Mouse (Mus musculus) intestine, embryonic 15.5 days (tissue): ENCODE data around the gene Smyd2. TPM values are rescaled to one million over a fixed set of nuclear protein-coding genes. Genes with fewer than 3 reads are reported as not detected.
A peak's percentile ranks its signal among the peaks of the same experiment; 100 is the strongest.

Experiments
- ATAC-seq: fragments of 200-750 bp; cut with Nextera tagmentation; 2 replicates; pipeline ENCODE4 v1.8.0; 2017; ENCODE audit warnings: moderate TSS enrichment, moderate library complexity
- H3K27ac ChIP-seq: fragments of 300-500 bp; sonication (generic); 2 replicates; pipeline ENCODE4 v1.5.1; 2015; ENCODE audit warnings: mild to moderate bottlenecking, inconsistent platforms
- H3K27me3 ChIP-seq: fragments of 300-500 bp; sonication (generic); replicated peaks from 2 replicates; pipeline ENCODE4 v1.6.1; 2015; ENCODE audit warnings: inconsistent platforms
- H3K36me3 ChIP-seq: fragments of 300-500 bp; sonication (generic); 2 replicates; pipeline ENCODE4 v1.6.1; 2015; ENCODE audit warnings: inconsistent platforms
- H3K4me1 ChIP-seq: fragments of 300-500 bp; sonication (generic); replicated peaks from 2 replicates; pipeline ENCODE4 v1.6.1; 2015; ENCODE audit warnings: inconsistent platforms
- H3K4me2 ChIP-seq: fragments of 300-500 bp; sonication (generic); replicated peaks from 2 replicates; pipeline ENCODE4 v1.6.1; 2015; ENCODE audit warnings: mild to moderate bottlenecking, inconsistent platforms
- H3K4me3 ChIP-seq: fragments of 300-500 bp; sonication (generic); replicated peaks from 2 replicates; pipeline ENCODE4 v1.5.1; 2015; ENCODE audit warnings: inconsistent platforms
- H3K9ac ChIP-seq: fragments of 300-500 bp; sonication (generic); 2 replicates; pipeline ENCODE4 v1.6.1; 2015; ENCODE audit warnings: inconsistent platforms
- H3K9me3 ChIP-seq: fragments of 300-500 bp; sonication (generic); 2 replicates; pipeline ENCODE4 v1.6.1; 2016; ENCODE audit warnings: inconsistent platforms
- WGBS: fragments of 180-500 bp; shearing (Covaris S2); methylation state at CpG from one replicate; pipeline ENCODE4 v1.1.7; 2015; 5-methylcytosine and 5-hydroxymethylcytosine counted together
- polyA plus RNA-seq: library from polyadenylated mRNA; unstranded; fragments of >200 nt; fragmentation: Nextera tagmentation; extraction: Ambion mirVana; gene quantifications from 2 replicates; pipeline ENCODE4 v1.2.1, GENCODE M21; 2015

The Smyd2 gene
- polyA plus RNA-seq, 1 experiment from 2014 or later = 101 TPM

DNA sequence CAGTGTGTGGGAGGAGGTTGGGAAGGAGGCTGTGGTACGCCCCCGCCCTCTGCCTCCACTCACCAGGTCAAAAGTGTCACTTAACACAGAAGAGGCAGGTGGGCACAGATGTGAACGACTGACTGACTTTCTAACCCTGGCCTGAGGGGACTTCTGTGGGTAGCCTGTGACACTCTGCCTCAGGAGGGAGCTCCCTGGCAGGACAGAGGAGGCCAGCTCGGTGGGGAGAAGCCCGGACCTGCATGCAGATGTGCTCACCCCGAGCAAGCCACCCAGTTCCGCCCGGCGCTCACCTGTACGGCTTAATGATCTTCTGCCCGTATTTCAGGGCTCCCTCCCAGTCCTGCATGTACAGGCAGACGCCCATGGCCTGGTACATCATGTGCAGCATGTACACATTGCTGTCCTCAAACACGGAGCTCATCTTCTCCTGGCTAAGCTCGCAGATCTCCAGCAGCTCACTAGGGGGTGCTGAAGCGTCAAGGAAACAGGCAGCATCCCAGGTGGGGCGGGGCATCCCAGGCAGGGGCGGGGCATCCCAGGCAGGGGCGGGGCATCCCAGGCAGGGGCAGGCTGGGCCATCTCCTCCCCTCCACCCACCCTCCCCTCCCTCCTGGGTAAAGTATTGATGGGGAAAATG, 38.5 kb downstream of the Smyd2 start:
- peak; percentile 18 for ATAC-seq
- no peak overlapping the region for H3K9ac ChIP-seq
- WGBS = 48% methylated on average over 18 of the region's 18 CpGs
- no peak overlapping the region for H3K4me2 ChIP-seq
- H3K36me3 ChIP-seq = 0 out of 2 replicates have a peak, but pooled peaks cover 8% of the 10 kb centered on the region
- 0 out of 2 replicates have a peak, but pooled peaks cover 15% of the 10 kb centered on the region for H3K4me1 ChIP-seq
- no peak overlapping the region for H3K4me3 ChIP-seq
- H3K9me3 ChIP-seq = no peaks in the 10 kb centered on the region
- H3K27me3 ChIP-seq = no peaks in the 10 kb centered on the region
- no peak overlapping the region for H3K27ac ChIP-seq

DNA sequence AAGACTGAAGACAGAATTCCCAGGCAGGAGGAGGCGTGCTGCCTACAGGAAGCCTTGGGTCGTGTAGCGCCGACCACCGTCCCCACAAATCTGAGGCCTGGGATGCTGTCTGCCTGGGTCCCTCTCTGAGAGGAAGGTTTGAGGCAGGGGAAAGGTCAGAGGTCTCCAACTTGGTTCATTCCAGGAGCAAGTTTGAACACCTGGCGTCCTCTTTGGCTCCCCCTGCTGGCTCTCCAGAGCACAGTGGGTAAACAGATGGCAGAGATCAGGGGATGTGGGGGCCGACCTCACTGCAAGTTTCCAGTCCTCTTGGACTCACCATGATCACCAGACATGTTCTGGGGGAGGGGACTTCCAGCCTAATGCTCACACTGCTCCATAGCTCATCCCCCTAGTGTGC, 39.3 kb downstream of the Smyd2 start:
- 53% methylated on average over 7 of the region's 7 CpGs for WGBS
- no peak for ATAC-seq

DNA sequence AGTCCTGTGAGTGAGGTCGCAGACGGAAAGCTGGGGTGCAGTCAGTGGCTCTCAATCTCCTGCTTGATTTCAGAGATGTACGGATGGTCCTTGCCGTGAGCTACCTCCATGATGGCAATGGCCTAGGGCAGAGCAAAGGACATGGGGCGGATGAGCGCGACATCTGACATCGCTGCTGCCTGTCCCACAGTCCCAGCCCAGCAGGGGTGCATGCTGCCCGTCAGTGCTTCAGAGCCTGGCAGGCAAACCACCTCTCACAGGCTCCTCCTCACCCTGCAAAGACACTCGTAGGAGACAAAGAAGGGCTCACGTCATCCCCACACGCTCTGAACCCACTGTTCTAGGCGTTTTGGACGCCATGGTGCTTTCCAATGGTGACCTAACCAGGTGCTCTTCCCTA, 41.4 kb downstream of the Smyd2 start:
- H3K4me3 ChIP-seq = no peak overlapping the region
- H3K9me3 ChIP-seq = no peaks in the 10 kb centered on the region
- no peaks in the 10 kb centered on the region for H3K27me3 ChIP-seq
- H3K9ac ChIP-seq = no peak overlapping the region
- 84% methylated on average over 14 of the region's 14 CpGs for WGBS
- 0 out of 2 replicates have a peak, but pooled peaks cover 8% of the 10 kb centered on the region for H3K36me3 ChIP-seq
- H3K27ac ChIP-seq = no peak overlapping the region
- peaks cover 18% of the 10 kb centered on the region; the same call in 1 of the 2 replicates for H3K4me1 ChIP-seq
- no peak overlapping the region for H3K4me2 ChIP-seq
- ATAC-seq = no peak

More for the DNA sequence above, 39.3 kb downstream of the Smyd2 start:
- Histone ChIP-seq H3K9me3 (no peaks in the 10 kb centered on the region), H3K36me3 (0 out of 2 replicates have a peak, but pooled peaks cover 8% of the 10 kb centered on the region), H3K4me3 (no peak overlapping the region), H3K27ac (no peak overlapping the region), H3K27me3 (no peaks in the 10 kb centered on the region), H3K4me2 (no peak overlapping the region), H3K9ac (no peak overlapping the region), H3K4me1 (0 out of 2 replicates have a peak, but pooled peaks cover 15% of the 10 kb centered on the region)

DNA sequence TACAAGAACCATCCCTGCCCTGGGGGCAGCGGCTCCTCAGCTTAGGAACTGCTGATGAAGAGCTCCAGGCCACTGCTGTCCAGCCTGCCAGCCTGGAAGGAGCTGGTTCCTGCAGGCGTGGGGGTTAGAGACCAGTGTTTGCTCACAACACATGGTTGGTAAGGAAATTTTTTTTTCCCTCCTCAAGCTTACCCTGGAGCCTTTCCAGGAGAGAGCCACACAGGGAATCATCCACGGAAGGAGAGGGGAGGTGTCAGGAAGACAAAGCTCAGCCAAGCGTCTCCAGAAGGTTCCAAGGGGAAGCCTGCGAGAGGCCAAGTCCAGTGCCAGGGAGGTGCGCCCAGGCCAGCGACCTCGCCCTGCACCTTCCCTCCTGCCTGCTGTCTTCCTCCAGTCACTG, 42.2 kb downstream of the Smyd2 start:
- Histone ChIP-seq H3K27ac (no peak overlapping the region), H3K4me2 (no peak overlapping the region), H3K4me1 (peaks cover 22% of the 10 kb centered on the region), H3K9ac (no peak overlapping the region), H3K36me3 (0 out of 2 replicates have a peak, but pooled peaks cover 2% of the 10 kb centered on the region), H3K27me3 (no peaks in the 10 kb centered on the region), H3K9me3 (no peaks in the 10 kb centered on the region), H3K4me3 (no peak overlapping the region)
- ATAC-seq = no peak
- WGBS = 59% methylated on average over 8 of the region's 8 CpGs

DNA sequence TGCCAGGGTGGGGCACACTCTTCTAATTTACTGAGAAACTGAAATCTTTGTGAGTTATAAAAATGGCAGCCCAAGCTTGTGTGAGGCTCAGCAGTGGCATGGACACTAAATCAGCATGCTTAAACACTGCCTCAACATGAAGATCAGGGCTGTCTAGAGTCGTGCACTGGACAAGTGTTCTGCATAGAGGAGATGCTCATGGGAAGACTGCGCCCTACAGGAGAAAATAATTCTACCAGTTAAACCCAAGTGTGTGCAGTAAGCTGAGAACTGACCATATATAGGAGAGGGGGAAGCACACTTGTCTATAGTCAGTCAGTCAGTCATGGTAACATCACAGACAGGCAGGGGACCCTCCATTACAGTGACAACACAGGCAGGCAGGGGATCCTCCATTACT, 43.0 kb downstream of the Smyd2 start:
- 0 out of 2 replicates have a peak, but pooled peaks have one; percentile 5 for ATAC-seq
- 49% methylated on average over 2 of the region's 2 CpGs for WGBS
- H3K27ac ChIP-seq = no peak overlapping the region

DNA sequence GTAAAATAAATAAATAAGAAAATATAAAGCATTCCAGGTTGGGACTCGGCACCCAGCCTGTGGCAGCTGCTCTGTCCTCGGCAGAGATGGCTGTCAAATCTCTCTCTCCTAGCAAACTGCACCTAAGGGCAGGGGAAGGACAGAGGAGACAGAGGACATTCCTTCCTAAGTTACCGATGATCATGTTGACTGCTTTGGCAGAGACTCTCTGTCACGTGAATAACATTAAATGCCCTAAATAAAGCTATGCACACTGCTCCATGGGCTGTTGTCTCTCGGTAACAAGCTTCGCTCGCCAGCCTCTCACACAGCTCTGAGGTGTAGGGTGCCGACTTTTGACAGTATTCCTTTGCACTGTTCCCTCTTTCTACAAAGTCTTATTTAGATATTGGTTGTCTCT, 46.0 kb downstream of the Smyd2 start:
- WGBS = 62% methylated on average over 8 of the region's 8 CpGs

More for the DNA sequence above, 43.0 kb downstream of the Smyd2 start:
- Histone ChIP-seq H3K9ac (no peak overlapping the region), H3K9me3 (no peaks in the 10 kb centered on the region), H3K4me2 (no peak overlapping the region), H3K4me1 (peaks cover 29% of the 10 kb centered on the region), H3K36me3 (no peaks in the 10 kb centered on the region), H3K4me3 (no peak overlapping the region), H3K27me3 (no peaks in the 10 kb centered on the region)

DNA sequence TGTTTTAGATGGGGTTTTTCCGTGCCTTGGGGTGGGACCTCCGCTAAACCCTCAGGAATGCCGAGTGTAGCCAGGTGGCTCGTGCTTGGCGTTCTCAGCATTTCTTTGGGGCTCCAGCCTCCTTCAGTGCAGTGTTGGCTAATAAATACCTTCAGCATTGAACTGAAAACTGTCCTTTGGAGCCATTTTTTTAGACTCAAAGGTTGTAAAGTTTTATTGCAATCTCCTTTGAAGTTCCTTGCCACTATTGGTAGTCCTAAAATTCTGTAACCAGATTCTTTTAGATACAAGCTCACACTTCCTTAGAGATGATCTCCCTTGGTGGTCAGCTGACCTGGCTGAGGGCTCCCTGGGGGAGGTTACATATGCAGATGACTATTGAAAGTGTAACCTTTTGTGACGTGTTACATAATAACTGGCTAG, 46.7 kb downstream of the Smyd2 start:
- Histone ChIP-seq H3K27me3 (no peaks in the 10 kb centered on the region), H3K4me2 (peak overlapping the region; percentile 47), H3K27ac (peak overlapping the region; percentile 59), H3K9me3 (no peaks in the 10 kb centered on the region), H3K36me3 (no peaks in the 10 kb centered on the region), H3K4me1 (peaks cover 25% of the 10 kb centered on the region), H3K4me3 (no peak overlapping the region), H3K9ac (no peak overlapping the region)
- ATAC-seq = peak; percentile 78
- 21% methylated on average over 6 of the region's 6 CpGs for WGBS

More for the DNA sequence above, 46.0 kb downstream of the Smyd2 start:
- no peak overlapping the region for H3K9ac ChIP-seq
- no peak for ATAC-seq
- no peaks in the 10 kb centered on the region for H3K36me3 ChIP-seq
- H3K4me3 ChIP-seq = no peak overlapping the region
- peaks cover 25% of the 10 kb centered on the region for H3K4me1 ChIP-seq
- H3K27me3 ChIP-seq = no peaks in the 10 kb centered on the region
- no peak overlapping the region for H3K4me2 ChIP-seq
- no peaks in the 10 kb centered on the region for H3K9me3 ChIP-seq
- no peak overlapping the region for H3K27ac ChIP-seq

DNA sequence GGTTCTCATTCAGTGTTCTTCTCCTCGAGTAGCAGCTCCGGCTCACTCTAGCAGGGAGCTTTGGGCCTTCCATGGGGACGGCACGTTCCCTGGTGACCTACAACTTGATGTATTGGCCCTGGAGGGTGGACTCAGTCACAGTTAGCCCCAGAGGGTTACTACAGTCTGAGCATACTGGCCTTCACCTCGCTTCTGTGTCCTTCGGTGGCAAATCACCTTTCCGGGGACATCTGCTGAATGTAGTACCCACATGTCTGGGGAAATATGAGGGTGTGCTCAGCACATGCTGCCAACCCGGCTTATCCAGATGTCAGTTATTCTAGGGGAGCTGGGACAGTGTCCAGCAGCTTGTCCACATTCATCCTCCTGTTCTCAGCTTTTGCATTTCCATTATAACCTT, 48.6 kb downstream of the Smyd2 start:
- no peaks in the 10 kb centered on the region for H3K9me3 ChIP-seq
- 81% methylated on average over 8 of the region's 8 CpGs for WGBS
- no peaks in the 10 kb centered on the region for H3K27me3 ChIP-seq
- no peak overlapping the region for H3K27ac ChIP-seq
- H3K4me3 ChIP-seq = no peak overlapping the region
- H3K9ac ChIP-seq = no peak overlapping the region
- H3K36me3 ChIP-seq = no peaks in the 10 kb centered on the region
- H3K4me1 ChIP-seq = peaks cover 14% of the 10 kb centered on the region
- no peak overlapping the region for H3K4me2 ChIP-seq
- ATAC-seq = no peak

DNA sequence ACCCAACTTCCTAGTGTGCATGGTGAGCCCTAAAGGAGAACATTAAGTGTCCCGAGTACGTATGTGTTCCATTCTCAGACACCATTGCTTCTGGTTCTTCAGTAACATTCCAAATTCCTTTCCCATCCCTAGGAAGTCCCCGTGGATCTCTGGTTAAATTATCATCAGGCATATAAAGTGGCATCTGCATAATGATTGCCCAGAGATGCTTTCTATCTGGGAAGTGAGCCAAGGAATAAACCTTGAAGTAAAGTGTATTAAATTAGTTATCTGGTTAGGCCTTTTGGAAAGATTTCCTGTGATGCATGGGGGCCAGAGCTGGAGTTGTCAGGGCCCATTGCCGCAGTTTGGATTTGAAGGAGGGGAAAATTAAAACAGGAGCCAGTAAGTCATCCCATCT, 50.1 kb downstream of the Smyd2 start:
- no peaks in the 10 kb centered on the region for H3K27me3 ChIP-seq
- WGBS = 64% methylated on average over 4 of the region's 4 CpGs
- H3K9me3 ChIP-seq = no peaks in the 10 kb centered on the region
- H3K4me1 ChIP-seq = peaks cover 24% of the 10 kb centered on the region
- no peaks in the 10 kb centered on the region for H3K36me3 ChIP-seq
- H3K9ac ChIP-seq = no peak overlapping the region
- no peak for ATAC-seq
- H3K27ac ChIP-seq = no peak overlapping the region
- no peak overlapping the region for H3K4me2 ChIP-seq
- H3K4me3 ChIP-seq = no peak overlapping the region

DNA sequence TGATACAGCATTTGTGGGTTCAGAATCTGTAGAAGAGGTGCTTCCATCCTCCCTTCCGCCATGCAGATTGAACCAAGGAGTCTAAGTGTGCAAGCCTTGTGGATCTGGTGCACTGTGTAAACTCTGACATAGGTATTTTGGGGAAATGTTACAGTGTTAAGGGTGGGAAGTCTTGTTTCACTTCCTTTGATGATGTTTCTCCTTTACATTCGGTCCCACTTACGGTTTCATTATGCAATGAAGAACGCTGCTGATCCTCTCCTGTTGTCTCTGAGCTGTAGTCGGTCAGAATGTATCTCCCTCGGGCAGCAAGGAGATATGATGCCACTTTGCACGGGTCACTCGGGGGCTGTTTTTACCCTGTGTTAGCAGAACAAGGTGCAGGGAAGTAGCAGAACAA, 50.5 kb downstream of the Smyd2 start:
- H3K4me2 ChIP-seq = no peak overlapping the region
- H3K27ac ChIP-seq = no peak overlapping the region
- H3K9ac ChIP-seq = no peak overlapping the region
- no peaks in the 10 kb centered on the region for H3K27me3 ChIP-seq
- whole genome bisulfite sequencing = 88% methylated on average over 8 of the region's 8 CpGs
- H3K36me3 ChIP-seq = no peaks in the 10 kb centered on the region
- ATAC-seq = no peak
- peaks cover 28% of the 10 kb centered on the region for H3K4me1 ChIP-seq
- no peaks in the 10 kb centered on the region for H3K9me3 ChIP-seq
- no peak overlapping the region for H3K4me3 ChIP-seq

DNA sequence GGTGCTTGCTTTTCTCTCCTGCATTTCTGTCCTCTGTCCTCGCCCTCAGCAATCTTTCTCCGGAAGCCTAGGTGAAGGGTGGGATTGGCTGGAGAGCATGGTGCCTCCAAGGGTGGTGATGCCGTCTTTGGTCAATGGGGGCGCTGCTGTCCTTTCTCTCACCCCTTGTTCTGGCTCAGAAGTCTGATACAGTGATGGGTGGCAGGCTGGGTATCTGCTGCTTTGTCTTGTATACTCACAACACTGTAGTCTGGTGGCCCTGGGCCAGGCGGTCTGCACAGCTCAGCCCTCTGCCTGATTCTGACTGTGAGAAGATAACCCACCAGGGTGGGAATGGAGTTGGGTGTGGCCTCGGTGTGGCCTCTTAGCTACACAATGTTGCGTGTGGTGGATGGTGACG, 51.6 kb downstream of the Smyd2 start:
- no peak for ATAC-seq
- Histone ChIP-seq H3K9ac (no peak overlapping the region), H3K4me3 (no peak overlapping the region), H3K27me3 (no peaks in the 10 kb centered on the region), H3K36me3 (no peaks in the 10 kb centered on the region), H3K4me1 (peaks cover 25% of the 10 kb centered on the region), H3K9me3 (no peaks in the 10 kb centered on the region), H3K4me2 (no peak overlapping the region), H3K27ac (no peak overlapping the region)
- WGBS = 82% methylated on average over 8 of the region's 8 CpGs

DNA sequence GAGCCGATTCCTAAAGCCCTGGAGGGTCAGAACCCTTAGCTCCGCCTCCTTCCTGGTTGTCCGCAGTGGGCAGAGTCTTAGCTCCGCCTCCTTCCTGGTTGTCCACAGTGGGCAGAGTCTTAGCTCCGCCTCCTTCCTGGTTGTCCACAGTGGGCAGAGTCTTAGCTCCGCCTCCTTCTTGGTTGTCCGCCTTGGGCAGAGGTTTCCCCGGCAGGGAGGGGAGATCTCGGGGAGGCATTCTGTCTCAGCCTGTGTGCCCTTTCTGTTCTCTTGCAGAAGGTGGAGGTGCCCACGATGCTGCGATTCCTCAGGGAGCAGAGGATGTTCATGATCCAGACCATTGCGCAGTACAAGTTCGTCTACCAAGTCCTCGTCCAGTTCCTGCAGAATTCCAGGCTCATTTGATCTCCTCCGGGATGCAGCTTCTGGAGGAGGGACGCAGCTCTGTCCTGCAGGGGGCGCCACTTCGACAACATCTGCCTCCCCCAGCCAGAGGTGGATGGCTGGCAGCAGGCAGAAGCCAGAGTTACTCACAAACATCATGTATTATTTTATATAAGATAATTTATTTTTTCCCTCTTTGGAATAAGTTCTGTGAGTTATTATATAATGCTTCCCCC, 52.4 kb downstream of the Smyd2 start:
- Histone ChIP-seq H3K4me1 (peaks cover 21% of the 10 kb centered on the region), H3K4me2 (no peak overlapping the region), H3K9me3 (no peaks in the 10 kb centered on the region), H3K27ac (no peak overlapping the region), H3K27me3 (no peaks in the 10 kb centered on the region), H3K36me3 (no peaks in the 10 kb centered on the region), H3K9ac (no peak overlapping the region), H3K4me3 (no peak overlapping the region)
- 91% methylated on average over 18 of the region's 18 CpGs for WGBS
- no peak for ATAC-seq

DNA sequence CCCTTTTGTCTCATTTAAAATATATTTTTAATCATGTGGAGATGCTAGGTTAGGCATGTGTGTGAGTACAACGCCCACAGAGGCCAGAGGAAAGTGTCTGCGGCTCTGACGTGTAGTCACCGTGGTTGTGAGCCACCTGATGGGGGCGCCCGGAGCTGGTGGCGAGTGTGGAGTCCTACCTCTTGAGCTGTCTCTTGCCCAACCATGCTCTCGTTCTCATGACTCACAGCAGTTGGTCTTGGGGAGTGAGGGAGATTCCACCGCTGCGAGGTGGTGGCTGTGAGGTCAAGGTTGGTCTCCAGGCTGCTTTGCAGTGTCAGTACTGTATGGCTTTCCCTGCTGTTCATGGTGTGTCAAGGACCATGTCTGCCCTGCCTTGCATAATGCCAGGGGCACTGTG, 54.1 kb downstream of the Smyd2 start:
- no peaks in the 10 kb centered on the region for H3K9me3 ChIP-seq
- H3K27ac ChIP-seq = no peak overlapping the region
- no peak overlapping the region for H3K9ac ChIP-seq
- 76% methylated on average over 10 of the region's 10 CpGs for WGBS
- no peak overlapping the region for H3K4me3 ChIP-seq
- peaks cover 7% of the 10 kb centered on the region for H3K36me3 ChIP-seq
- peak; percentile 41; the same call in 1 of the 2 replicates for ATAC-seq
- no peaks in the 10 kb centered on the region for H3K27me3 ChIP-seq
- H3K4me1 ChIP-seq = peaks cover 15% of the 10 kb centered on the region
- H3K4me2 ChIP-seq = no peak overlapping the region
